Mouse (Mus musculus): ENCODE data around the gene Olfr961. TPM values are rescaled to one million over a fixed set of nuclear protein-coding genes. Genes with fewer than 3 reads are reported as not detected.

Gene Olfr961
- polyA plus RNA-seq, 1 experiment from 2014 or later: not detected

- Histone ChIP-seq H3K9ac (no peak overlapping the region), H3K4me3 (no peak overlapping the region), H3K27ac (no peak overlapping the region), H3K9me3 (no peaks in the 10 kb centered on the region), H3K27me3 (replicated peaks) (no peaks in the 10 kb centered on the region), H3K36me3 (replicated peaks) (no peaks in the 10 kb centered on the region), H3K4me1 (no peaks in the 10 kb centered on the region), H3K4me2 (no peak overlapping the region)
- no peak for ATAC-seq (replicated peaks)
- 93% methylated on average over 4 of the region's 4 CpGs for WGBS
Measured at GRCm38 (mm10) chr9:39647382-39647781, 2.5 kb downstream of the Olfr961 start.

DNA sequence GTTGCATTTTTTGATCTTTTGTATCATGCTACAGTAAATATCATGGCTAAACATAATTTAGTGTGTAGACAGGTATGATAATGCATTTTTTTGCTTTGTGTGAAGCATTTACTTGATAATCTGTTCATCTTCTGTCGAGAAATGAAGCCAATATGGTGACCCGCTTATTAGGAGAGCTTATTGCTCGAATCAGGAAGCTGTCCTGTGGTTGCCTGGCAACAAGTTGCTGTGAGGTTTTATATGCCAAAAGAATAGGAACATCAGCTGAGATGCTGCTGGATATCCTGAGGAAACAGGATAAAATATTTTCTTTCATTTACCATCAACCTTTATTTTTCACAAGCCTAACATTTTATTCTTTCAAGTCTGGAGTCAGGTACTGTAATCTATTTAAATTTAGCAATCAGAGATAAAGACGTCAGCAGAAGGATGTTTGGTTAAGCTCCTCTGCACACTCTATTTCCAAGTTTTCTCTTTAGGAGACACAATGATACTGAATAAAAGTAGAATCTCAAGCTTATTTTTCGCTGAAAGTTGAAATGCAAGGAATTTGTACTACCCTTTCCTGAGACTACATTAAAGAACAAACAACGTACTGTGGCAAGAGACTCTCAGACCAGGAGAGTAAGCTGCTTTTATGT lies 10.0 kb downstream of the Olfr961 start:
- Histone ChIP-seq H3K9me3 (no peaks in the 10 kb centered on the region), H3K27ac (peak overlapping the region; percentile 60), H3K36me3 (replicated peaks) (no peaks in the 10 kb centered on the region), H3K4me1 (peaks cover 7% of the 10 kb centered on the region), H3K27me3 (replicated peaks) (no peaks in the 10 kb centered on the region), H3K4me2 (no peak overlapping the region), H3K9ac (no peak overlapping the region), H3K4me3 (no peak overlapping the region)
- 46% methylated on average over 6 of the region's 6 CpGs for WGBS
- ATAC-seq (replicated peaks): peak; percentile 91

GRCm38 (mm10) chr9:39666905-39667304 lies 22.0 kb downstream of the Olfr961 start, which contains the start of gene Olfr963:
Gene Olfr963 (plus strand): TSS chr9:39667205.
- 84% methylated on average over 1 of the region's 1 CpGs for WGBS
- Histone ChIP-seq H3K27ac (no peak within 1 kb of the TSS), H3K9ac (no peak within 1 kb of the TSS), H3K27me3 (replicated peaks) (no peaks in the 10 kb centered on the region), H3K4me1 (no peaks in the 10 kb centered on the region), H3K36me3 (replicated peaks) (no peaks in the 10 kb centered on the region), H3K4me2 (no peak within 1 kb of the TSS), H3K4me3 (no peak within 1 kb of the TSS), H3K9me3 (no peaks in the 10 kb centered on the region)
- no peak for ATAC-seq (replicated peaks)

GRCm38 (mm10) chr9:39669723-39670122 lies 24.8 kb downstream of the Olfr961 start:
- H3K9me3 ChIP-seq: no peaks in the 10 kb centered on the region

GRCm38 (mm10) chr9:39674820-39675219 lies 29.9 kb downstream of the Olfr961 start:
- no peak overlapping the region for H3K4me2 ChIP-seq
- no peak overlapping the region for H3K9ac ChIP-seq
- H3K27me3 ChIP-seq (replicated peaks): no peaks in the 10 kb centered on the region
- no peak overlapping the region for H3K4me3 ChIP-seq
- no peak overlapping the region for H3K27ac ChIP-seq
- WGBS: 88% methylated on average over 2 of the region's 2 CpGs
- H3K36me3 ChIP-seq (replicated peaks): no peaks in the 10 kb centered on the region
- H3K9me3 ChIP-seq: no peaks in the 10 kb centered on the region
- no peaks in the 10 kb centered on the region for H3K4me1 ChIP-seq
- ATAC-seq (replicated peaks): no peak

More at GRCm38 (mm10) chr9:39669723-39670122, 24.8 kb downstream of the Olfr961 start:
- Histone ChIP-seq H3K9ac (no peak overlapping the region), H3K4me2 (no peak overlapping the region), H3K36me3 (replicated peaks) (no peaks in the 10 kb centered on the region), H3K4me1 (no peaks in the 10 kb centered on the region), H3K27me3 (replicated peaks) (no peaks in the 10 kb centered on the region), H3K4me3 (no peak overlapping the region), H3K27ac (no peak overlapping the region)
- 85% methylated on average over 2 of the region's 2 CpGs for WGBS
- no peak for ATAC-seq (replicated peaks)

DNA sequence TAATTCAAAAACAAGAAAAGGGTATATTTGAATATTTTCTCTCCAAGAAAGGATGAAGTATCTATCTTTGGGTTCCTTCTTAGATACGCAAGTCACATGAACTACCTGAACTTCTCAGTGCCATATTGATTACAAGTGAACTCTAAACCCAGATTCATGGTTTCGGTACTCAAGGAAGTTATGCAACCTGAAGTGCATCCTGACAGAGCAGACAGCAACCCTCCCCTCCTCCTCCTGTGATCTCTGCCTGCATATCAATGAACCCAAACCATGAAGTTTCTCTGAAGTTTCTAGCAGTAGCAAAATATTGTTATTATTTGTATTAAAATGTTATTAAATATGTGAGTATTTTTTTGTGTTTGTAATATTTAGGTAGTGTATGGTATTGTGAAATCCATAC lies 33.7 kb downstream of the Olfr961 start:
- WGBS: 91% methylated on average over 2 of the region's 2 CpGs

DNA sequence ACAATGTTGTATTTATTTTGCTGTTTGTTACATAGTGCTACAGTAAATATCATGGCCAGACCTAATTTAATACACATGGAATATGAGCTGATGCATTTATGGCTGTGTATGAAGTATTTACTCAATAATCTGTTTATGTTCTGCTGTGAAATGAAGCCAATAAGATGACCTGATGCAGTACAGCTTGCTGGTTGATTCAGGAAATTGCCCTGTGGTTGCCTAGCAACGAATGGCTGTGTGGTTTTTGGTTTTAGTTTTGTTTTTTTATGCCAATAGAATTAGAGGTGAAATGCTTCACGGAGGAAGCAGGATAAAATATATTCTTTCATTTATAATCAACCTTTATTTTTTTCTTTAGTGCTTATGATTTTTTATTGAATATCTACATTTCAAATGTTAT lies 34.4 kb downstream of the Olfr961 start:
- WGBS: 58% methylated on average over 2 of the region's 2 CpGs
- H3K36me3 ChIP-seq (replicated peaks): no peaks in the 10 kb centered on the region
- H3K4me1 ChIP-seq: no peaks in the 10 kb centered on the region
- no peak overlapping the region for H3K4me2 ChIP-seq
- H3K9me3 ChIP-seq: no peaks in the 10 kb centered on the region
- no peak overlapping the region for H3K9ac ChIP-seq
- ATAC-seq (replicated peaks): peak; percentile 74
- H3K4me3 ChIP-seq: no peak overlapping the region
- no peaks in the 10 kb centered on the region for H3K27me3 ChIP-seq (replicated peaks)
- H3K27ac ChIP-seq: no peak overlapping the region

More for the DNA sequence above, 33.7 kb downstream of the Olfr961 start:
- Histone ChIP-seq H3K4me2 (no peak overlapping the region), H3K4me1 (no peaks in the 10 kb centered on the region), H3K36me3 (replicated peaks) (no peaks in the 10 kb centered on the region), H3K4me3 (no peak overlapping the region), H3K9ac (no peak overlapping the region), H3K9me3 (no peaks in the 10 kb centered on the region), H3K27ac (no peak overlapping the region), H3K27me3 (replicated peaks) (no peaks in the 10 kb centered on the region)
- no peak for ATAC-seq (replicated peaks)

Other genes starting within 250 kb of the Olfr961 start
- gene Olfr952, start 217.9 kb upstream of the Olfr961 start, polyA plus RNA-seq (2015; fragmentation: Nextera tagmentation; extraction: Ambion mirVana): not detected in 2 replicates
- not detected in 2 replicates for gene Olfr954, start 188.4 kb upstream of the Olfr961 start, polyA plus RNA-seq (2015; fragmentation: Nextera tagmentation; extraction: Ambion mirVana)
- not detected in 2 replicates for gene Olfr955, start 173.1 kb upstream of the Olfr961 start, polyA plus RNA-seq (2015; fragmentation: Nextera tagmentation; extraction: Ambion mirVana)
- not detected in 2 replicates for gene Olfr44, start 151.1 kb upstream of the Olfr961 start, polyA plus RNA-seq (2015; fragmentation: Nextera tagmentation; extraction: Ambion mirVana)
- not detected in 2 replicates for gene Olfr957, start 129.3 kb upstream of the Olfr961 start, polyA plus RNA-seq (2015; fragmentation: Nextera tagmentation; extraction: Ambion mirVana)
- not detected in 2 replicates for gene Olfr958, start 91.0 kb upstream of the Olfr961 start, polyA plus RNA-seq (2015; fragmentation: Nextera tagmentation; extraction: Ambion mirVana)
- gene Olfr959, start 69.5 kb upstream of the Olfr961 start, polyA plus RNA-seq (2015; fragmentation: Nextera tagmentation; extraction: Ambion mirVana): not detected in 2 replicates
- 172 and 184 TPM in 2 replicates for gene AW551984, start 40.7 kb upstream of the Olfr961 start, polyA plus RNA-seq (2015; fragmentation: Nextera tagmentation; extraction: Ambion mirVana)
- gene Olfr148, start 34.4 kb upstream of the Olfr961 start, polyA plus RNA-seq (2015; fragmentation: Nextera tagmentation; extraction: Ambion mirVana): not detected in 2 replicates
- not detected in 2 replicates for gene Olfr960, start 23.7 kb upstream of the Olfr961 start, polyA plus RNA-seq (2015; fragmentation: Nextera tagmentation; extraction: Ambion mirVana)
- gene Olfr963, start 22.1 kb downstream of the Olfr961 start, polyA plus RNA-seq (2015; fragmentation: Nextera tagmentation; extraction: Ambion mirVana): not detected in 2 replicates
- gene Olfr149, start 62.0 kb downstream of the Olfr961 start, polyA plus RNA-seq (2015; fragmentation: Nextera tagmentation; extraction: Ambion mirVana): not detected in 2 replicates
- not detected in 2 replicates for gene Olfr965, start 66.3 kb downstream of the Olfr961 start, polyA plus RNA-seq (2015; fragmentation: Nextera tagmentation; extraction: Ambion mirVana)
- gene Olfr150, start 85.9 kb downstream of the Olfr961 start, polyA plus RNA-seq (2015; fragmentation: Nextera tagmentation; extraction: Ambion mirVana): not detected in 2 replicates
- not detected in 2 replicates for gene Olfr967, start 101.2 kb downstream of the Olfr961 start, polyA plus RNA-seq (2015; fragmentation: Nextera tagmentation; extraction: Ambion mirVana)
- not detected in 2 replicates for gene Olfr968, start 138.2 kb downstream of the Olfr961 start, polyA plus RNA-seq (2015; fragmentation: Nextera tagmentation; extraction: Ambion mirVana)
- not detected in 2 replicates for gene Olfr969, start 145.9 kb downstream of the Olfr961 start, polyA plus RNA-seq (2015; fragmentation: Nextera tagmentation; extraction: Ambion mirVana)
- gene Olfr970, start 163.8 kb downstream of the Olfr961 start, polyA plus RNA-seq (2015; fragmentation: Nextera tagmentation; extraction: Ambion mirVana): not detected in 2 replicates
- not detected in 2 replicates for gene Olfr971, start 191.8 kb downstream of the Olfr961 start, polyA plus RNA-seq (2015; fragmentation: Nextera tagmentation; extraction: Ambion mirVana)
- not detected in 2 replicates for gene Olfr972, start 221.3 kb downstream of the Olfr961 start, polyA plus RNA-seq (2015; fragmentation: Nextera tagmentation; extraction: Ambion mirVana)